Mouse (Mus musculus) liver, postnatal 0 days (tissue): ENCODE data around the gene Tspan14.

Experiments
- CTCF ChIP-seq: sonication (generic); IDR thresholded peaks from 2 replicates; pipeline ENCODE4 v1.5.1; 2016; ENCODE audit warnings: antibody characterized with exemption, low read depth
- EP300 ChIP-seq: IDR thresholded peaks from 2 replicates; pipeline ENCODE4 v1.6.1; 2016; ENCODE audit warnings: antibody characterized with exemption, low read depth, mild to moderate bottlenecking

DNA sequence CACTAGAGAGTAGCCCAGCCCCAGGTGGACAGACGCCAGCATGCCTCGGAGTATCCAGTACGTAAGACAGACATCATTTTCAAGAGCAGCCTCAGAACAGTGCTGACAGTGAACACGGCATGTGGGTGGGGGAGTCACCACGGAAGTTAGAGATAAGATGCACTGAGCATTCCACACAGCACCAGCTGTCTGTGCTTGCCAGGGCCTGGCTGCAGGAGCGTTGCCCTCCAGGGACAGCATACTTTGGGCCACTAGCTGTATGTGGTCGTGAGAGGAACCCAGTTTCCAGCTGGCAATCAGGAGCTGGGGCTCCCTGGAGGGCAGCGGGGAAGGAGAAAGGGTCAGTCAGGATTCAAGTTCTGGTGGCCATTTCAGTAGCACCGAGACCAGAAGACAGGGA is 59.8 kb downstream of the Tspan14 start:
- TF ChIP-seq CTCF (no peak), EP300 (no peak)
